Mouse (Mus musculus) limb, embryonic 15.5 days (tissue): ENCODE results near the gene March10. TPM values are rescaled to one million over a fixed set of nuclear protein-coding genes. Genes with fewer than 3 reads are reported as not detected.
A peak's percentile ranks its signal among the peaks of the same experiment; 100 is the strongest.

ENCODE experiments used
- ATAC-seq: fragments of 200-750 bp; cut with Nextera tagmentation; 2 replicates; pipeline ENCODE4 v1.8.0; 2017; ENCODE audit warnings: low read depth, moderate TSS enrichment; ENCODE audit not compliant: insufficient number of reproducible peaks, low FRiP score, low TSS enrichment
- H3K27ac ChIP-seq: fragments of 300-500 bp; sonication (generic); 2 replicates; pipeline ENCODE4 v1.5.1; 2015; ENCODE audit warnings: moderate library complexity, mild to moderate bottlenecking, inconsistent platforms
- H3K27me3 ChIP-seq: fragments of 300-500 bp; sonication (generic); 2 replicates; pipeline ENCODE4 v1.6.1; 2015; ENCODE audit warnings: inconsistent platforms
- H3K36me3 ChIP-seq: fragments of 300-500 bp; sonication (generic); 2 replicates; pipeline ENCODE4 v1.6.1; 2015; ENCODE audit warnings: inconsistent platforms
- H3K4me1 ChIP-seq: fragments of 300-500 bp; sonication (generic); 2 replicates; pipeline ENCODE4 v1.6.1; 2015; ENCODE audit warnings: inconsistent platforms
- H3K4me2 ChIP-seq: fragments of 300-500 bp; sonication (generic); 2 replicates; pipeline ENCODE4 v1.6.1; 2015; ENCODE audit warnings: mild to moderate bottlenecking, inconsistent platforms
- H3K4me3 ChIP-seq: fragments of 300-500 bp; sonication (generic); 2 replicates; pipeline ENCODE4 v1.5.1; 2015; ENCODE audit warnings: mild to moderate bottlenecking, inconsistent platforms
- H3K9ac ChIP-seq: fragments of 300-500 bp; sonication (generic); 2 replicates; pipeline ENCODE4 v1.6.1; 2015; ENCODE audit warnings: inconsistent platforms
- H3K9me3 ChIP-seq: fragments of 300-500 bp; sonication (generic); 2 replicates; pipeline ENCODE4 v1.6.1; 2016; ENCODE audit warnings: inconsistent platforms
- WGBS: fragments of 180-500 bp; shearing (Covaris S2); methylation state at CpG from one replicate; pipeline ENCODE4 v1.1.7; 2015; 5-methylcytosine and 5-hydroxymethylcytosine counted together
- polyA plus RNA-seq: library from polyadenylated mRNA; unstranded; fragments of >200 nt; fragmentation: Nextera tagmentation; extraction: Ambion mirVana; gene quantifications from 2 replicates; pipeline ENCODE4 v1.2.1, GENCODE M21; 2015

The March10 gene
- polyA plus RNA-seq, 1 experiment from 2014 or later, result not detected

DNA sequence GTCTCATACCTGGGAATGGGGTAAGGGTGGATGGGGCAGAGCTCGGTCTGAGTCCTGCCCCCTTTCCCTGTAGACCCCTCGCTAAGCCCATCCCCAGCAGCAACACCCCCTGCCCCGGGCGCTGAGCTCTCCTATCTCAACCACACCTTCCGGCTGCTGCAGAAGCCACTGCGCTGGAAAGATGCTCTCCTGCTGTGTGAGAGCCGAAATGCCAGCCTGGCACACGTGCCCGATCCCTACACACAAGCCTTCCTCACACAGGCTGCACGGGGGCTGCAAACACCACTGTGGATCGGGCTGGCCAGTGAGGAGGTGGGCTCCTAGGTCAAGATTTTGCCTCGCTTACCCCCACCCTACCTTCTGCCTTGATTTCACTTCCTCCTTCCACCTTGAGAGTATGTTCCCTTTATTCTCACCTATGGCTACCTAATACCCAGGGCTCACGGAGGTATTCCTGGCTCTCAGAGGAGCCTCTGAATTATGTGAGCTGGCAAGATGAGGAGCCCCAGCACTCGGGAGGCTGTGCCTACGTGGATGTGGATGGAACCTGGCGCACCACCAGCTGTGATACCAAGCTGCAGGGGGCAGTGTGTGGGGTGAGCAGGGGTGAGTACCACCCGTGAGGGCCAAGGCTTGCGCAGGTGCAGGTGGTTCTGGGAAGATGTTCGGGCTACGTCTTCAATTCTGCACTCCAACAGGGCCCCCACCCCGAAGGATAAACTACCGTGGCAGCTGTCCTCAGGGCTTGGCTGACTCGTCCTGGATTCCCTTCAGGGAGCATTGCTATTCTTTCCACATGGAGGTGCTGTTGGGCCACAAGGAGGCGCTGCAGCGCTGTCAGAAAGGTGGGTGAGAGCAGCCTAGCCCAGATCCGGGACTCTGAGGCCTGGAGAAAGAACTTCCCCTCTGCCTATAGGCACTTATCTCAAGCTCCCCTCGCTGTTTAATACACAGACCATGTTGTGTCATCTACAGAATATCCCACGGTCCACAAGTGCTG, 109.1 kb downstream of the March10 start:
- Histone ChIP-seq H3K4me3 (no peak overlapping the region), H3K27me3 (no peaks in the 10 kb centered on the region), H3K27ac (no peak overlapping the region), H3K36me3 (peaks cover 75% of the 10 kb centered on the region), H3K9ac (no peak overlapping the region), H3K9me3 (no peaks in the 10 kb centered on the region), H3K4me1 (peaks cover 16% of the 10 kb centered on the region), H3K4me2 (no peak overlapping the region)
- WGBS, result 69% methylated on average over 28 of the region's 28 CpGs
- 0 out of 2 replicates have a peak, but pooled peaks have one; percentile 8 for ATAC-seq

DNA sequence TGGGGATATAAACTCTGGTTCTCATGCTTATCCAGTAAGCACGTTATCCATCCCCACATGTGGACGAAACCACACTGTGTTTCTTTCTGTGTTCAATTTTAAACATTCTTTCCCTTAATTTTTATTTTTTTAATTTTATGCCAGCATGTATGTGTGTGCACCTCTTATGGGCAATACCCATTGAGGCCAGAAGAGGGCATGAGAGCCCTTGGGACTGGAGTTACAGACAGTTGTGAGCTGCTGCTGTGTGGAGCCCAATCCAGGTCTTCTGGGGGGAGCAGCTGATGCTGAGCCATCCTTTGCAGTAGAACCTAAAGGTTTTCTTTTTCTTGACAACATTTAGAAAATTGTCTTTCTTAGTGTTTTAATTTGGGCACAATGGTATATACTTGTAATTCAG, 111.3 kb downstream of the March10 start:
- Histone ChIP-seq H3K9ac (no peak overlapping the region), H3K9me3 (no peaks in the 10 kb centered on the region), H3K4me1 (peaks cover 5% of the 10 kb centered on the region; the same call in 1 of the 2 replicates), H3K36me3 (peaks cover 89% of the 10 kb centered on the region), H3K27me3 (no peaks in the 10 kb centered on the region), H3K4me3 (no peak overlapping the region), H3K27ac (no peak overlapping the region), H3K4me2 (no peak overlapping the region)
- no peak for ATAC-seq
- 83% methylated on average over 2 of the region's 2 CpGs for WGBS

DNA sequence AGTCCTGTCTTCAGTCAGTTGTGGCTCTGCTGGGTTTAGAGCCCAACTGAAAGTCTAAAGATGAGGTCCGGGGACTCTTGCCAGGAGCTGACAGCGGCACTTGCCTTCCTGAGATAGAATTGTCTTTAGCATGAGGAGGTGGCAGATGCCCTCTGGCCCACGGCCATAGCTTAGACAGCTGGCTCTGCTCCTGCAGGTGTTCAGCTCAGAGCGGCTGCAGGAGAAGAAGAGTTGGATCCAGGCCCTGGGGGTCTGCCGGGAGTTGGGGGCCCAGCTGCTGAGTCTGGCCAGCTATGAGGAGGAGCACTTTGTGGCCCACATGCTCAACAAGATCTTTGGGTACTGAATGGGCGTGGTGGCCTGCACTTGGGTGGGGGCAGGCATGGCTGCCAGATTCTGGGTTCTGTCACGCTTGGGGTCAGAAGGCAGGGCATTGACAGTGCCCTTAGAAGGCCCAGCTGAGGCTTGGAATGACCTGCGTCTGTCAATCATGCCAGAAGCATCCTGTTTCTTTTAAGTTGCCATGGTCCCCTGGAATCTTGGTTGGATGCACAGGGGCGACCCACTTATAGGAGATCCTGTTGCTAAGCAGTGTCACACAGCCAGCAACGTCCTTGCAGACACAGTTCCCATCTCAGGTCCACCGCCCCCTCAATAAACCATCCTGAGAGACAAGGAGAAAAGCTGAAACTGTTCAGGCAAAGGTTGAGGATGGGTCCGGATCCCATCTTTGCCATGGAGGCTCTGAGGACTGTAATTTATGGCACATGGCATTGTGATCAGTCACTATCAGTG, 117.7 kb downstream of the March10 start:
- H3K9ac ChIP-seq, result no peak overlapping the region
- peaks cover 6% of the 10 kb centered on the region; the same call in 1 of the 2 replicates for H3K4me1 ChIP-seq
- 78% methylated on average over 12 of the region's 12 CpGs for WGBS

DNA sequence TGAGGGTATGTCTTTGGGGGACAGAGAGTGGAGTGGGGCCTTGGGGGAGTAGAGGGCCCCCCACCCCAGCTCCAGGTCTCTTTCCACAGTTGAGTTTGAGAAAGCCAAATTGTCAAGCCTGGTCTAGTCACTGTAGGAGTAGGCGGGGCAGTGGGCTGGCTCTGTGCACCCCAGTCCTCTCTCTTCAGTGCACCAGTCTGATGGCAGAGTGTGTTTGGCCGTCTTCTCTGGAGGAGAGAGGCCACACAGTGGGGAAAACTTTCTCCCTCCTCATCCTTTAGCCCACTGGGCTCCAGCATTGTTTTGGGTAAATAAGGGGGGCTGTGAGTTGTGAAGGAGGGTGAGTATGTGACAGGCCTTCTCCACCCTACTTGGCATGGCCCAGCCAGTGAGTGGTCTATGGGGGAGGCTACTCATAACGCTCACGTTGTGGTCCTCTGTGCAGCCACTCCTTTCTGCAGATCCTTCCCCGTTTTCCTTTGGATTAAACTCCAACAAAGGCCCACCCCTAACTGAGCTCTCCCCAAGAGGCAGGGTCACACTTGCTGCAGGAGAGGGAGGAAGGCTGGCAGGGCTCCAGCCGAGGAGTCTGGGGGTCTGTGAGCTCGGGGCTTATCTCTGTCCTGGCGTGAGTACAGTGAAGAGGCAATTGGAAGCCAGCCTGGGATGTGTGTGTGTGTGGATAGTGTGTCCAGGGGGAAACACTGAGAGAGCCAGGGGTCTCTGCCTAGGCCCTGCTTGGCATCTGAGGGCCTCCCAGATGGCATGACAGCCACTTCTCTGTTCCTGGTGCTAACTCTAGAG, 122.5 kb downstream of the March10 start:
- Histone ChIP-seq H3K4me3 (no peak overlapping the region), H3K4me1 (peaks cover 38% of the 10 kb centered on the region), H3K27ac (no peak overlapping the region), H3K4me2 (no peak overlapping the region), H3K36me3 (peaks cover 52% of the 10 kb centered on the region), H3K9ac (no peak overlapping the region), H3K27me3 (no peaks in the 10 kb centered on the region), H3K9me3 (no peaks in the 10 kb centered on the region)
- WGBS, result 62% methylated on average over 8 of the region's 8 CpGs
- ATAC-seq, result no peak

More for the DNA sequence above, 117.7 kb downstream of the March10 start:
- Histone ChIP-seq H3K4me2 (no peak overlapping the region), H3K4me3 (no peak overlapping the region), H3K27ac (no peak overlapping the region), H3K36me3 (peaks cover 75% of the 10 kb centered on the region), H3K9me3 (no peaks in the 10 kb centered on the region), H3K27me3 (no peaks in the 10 kb centered on the region)
- ATAC-seq, result no peak

DNA sequence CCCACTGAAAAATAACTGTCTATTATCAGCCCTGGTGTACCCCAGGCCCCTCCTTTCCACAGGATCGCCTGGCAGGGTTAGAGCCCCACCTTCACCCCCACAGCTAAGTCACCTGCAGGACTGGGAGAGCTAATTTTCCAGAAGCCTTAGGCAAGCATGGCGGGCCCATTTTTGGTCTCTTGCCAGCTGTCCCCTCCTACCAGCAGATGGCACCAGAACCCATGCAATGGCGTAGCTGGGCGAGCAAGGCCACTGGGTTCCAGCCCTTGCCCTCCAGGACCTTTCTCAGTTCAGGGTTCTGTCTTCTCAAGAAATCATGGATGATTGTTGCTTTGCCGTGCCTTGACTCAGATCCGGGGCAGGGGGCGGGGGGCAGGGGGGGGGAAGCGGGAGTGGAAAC, 124.1 kb downstream of the March10 start:
- ATAC-seq, result no peak
- peaks cover 52% of the 10 kb centered on the region for H3K36me3 ChIP-seq
- H3K4me1 ChIP-seq, result peaks cover 40% of the 10 kb centered on the region
- 55% methylated on average over 8 of the region's 8 CpGs for WGBS
- no peak overlapping the region for H3K9ac ChIP-seq
- H3K27me3 ChIP-seq, result no peaks in the 10 kb centered on the region
- H3K27ac ChIP-seq, result no peak overlapping the region
- no peaks in the 10 kb centered on the region for H3K9me3 ChIP-seq
- no peak overlapping the region for H3K4me2 ChIP-seq
- H3K4me3 ChIP-seq, result no peak overlapping the region

DNA sequence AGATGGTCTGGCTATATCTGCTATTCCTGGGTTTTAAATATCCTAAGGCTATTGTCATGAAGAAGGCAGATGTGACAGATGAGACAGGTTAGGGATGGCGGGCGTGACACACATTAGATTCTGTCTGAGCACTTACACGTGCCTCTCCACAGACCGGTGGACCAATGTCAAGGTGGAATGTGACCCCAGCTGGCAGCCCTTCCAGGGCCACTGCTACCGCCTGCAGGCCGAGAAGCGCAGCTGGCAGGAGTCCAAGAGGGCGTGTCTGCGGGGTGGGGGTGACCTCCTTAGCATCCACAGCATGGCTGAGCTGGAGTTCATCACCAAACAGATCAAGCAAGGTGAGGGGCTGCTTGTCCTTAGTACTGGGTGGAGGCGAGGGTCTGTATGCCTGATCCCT, 124.8 kb downstream of the March10 start:
- Histone ChIP-seq H3K27ac (no peak overlapping the region), H3K4me3 (no peak overlapping the region), H3K4me2 (no peak overlapping the region), H3K4me1 (peaks cover 40% of the 10 kb centered on the region), H3K9ac (no peak overlapping the region), H3K9me3 (no peaks in the 10 kb centered on the region), H3K27me3 (no peaks in the 10 kb centered on the region), H3K36me3 (peaks cover 51% of the 10 kb centered on the region)
- no peak for ATAC-seq
- 41% methylated on average over 10 of the region's 10 CpGs for WGBS

DNA sequence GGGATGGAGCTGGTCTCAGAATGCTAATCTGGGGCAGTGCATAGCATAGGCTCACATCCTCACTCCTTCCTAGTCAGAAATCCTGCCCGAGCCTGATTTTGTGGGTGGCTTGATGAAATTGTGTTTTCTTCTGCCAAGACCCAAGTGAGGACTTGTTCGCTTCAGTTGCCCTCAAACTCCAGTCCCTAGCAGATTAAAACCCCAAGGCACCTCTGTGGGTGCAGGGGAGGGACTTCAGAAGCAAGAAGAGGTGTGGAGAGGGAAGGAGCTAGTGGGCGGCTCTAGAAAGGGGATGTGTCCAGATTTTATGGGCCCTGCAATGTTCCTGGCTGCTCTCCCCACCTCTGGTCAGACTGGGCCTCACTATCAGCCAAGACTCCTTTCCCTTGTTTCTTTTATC, 125.4 kb downstream of the March10 start:
- no peaks in the 10 kb centered on the region for H3K27me3 ChIP-seq
- H3K9ac ChIP-seq, result no peak overlapping the region
- H3K9me3 ChIP-seq, result no peaks in the 10 kb centered on the region
- H3K36me3 ChIP-seq, result peaks cover 49% of the 10 kb centered on the region
- H3K4me1 ChIP-seq, result peaks cover 40% of the 10 kb centered on the region
- 66% methylated on average over 3 of the region's 3 CpGs for WGBS
- no peak overlapping the region for H3K4me3 ChIP-seq
- peak overlapping the region; percentile 34; the same call in 1 of the 2 replicates for H3K27ac ChIP-seq
- no peak for ATAC-seq
- H3K4me2 ChIP-seq, result no peak overlapping the region

DNA sequence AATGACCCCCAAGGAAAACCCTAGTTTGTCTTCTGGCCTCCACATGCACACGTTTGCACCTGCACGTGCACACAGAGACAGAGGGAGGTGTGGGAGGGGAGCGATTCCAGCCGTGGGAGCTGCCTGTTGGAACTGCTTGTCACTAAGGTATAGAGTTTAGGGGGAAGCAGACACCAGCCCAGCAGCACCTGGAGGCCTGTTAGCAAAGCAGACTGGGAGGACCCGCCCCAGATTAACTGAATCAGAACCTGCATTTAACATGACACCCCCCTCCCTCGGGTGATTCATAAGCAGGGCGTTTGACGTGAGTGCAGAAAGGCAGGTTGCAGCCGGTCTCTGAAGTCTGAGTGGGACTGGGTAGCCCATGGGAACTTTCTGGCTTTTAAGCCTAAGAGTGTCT, 126.6 kb downstream of the March10 start:
- 57% methylated on average over 9 of the region's 9 CpGs for WGBS
- Histone ChIP-seq H3K4me1 (peaks cover 40% of the 10 kb centered on the region), H3K9ac (no peak overlapping the region), H3K36me3 (peaks cover 55% of the 10 kb centered on the region), H3K4me2 (no peak overlapping the region), H3K4me3 (no peak overlapping the region), H3K27ac (peak overlapping the region; percentile 28), H3K27me3 (no peaks in the 10 kb centered on the region), H3K9me3 (no peaks in the 10 kb centered on the region)
- no peak for ATAC-seq

DNA sequence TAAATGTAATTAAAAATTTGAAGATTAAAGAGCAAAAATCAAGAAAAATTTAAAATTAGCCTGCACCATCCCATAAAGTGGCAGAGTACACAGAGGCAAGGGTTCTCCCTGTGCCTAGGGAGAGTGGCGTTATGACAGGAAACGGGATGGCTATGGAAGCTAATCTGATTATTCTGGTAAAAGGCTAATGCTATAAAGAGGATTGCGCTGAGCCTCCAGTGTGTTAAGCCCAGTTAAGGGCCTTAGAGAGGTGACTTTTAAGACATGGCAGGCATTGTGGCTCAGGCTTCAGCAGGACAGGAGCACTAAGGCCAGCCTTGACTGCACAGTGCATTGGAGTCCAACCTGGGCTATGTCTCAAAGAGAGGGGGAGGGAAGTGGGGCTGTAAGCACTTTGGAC, 129.4 kb downstream of the March10 start:
- no peak overlapping the region for H3K27ac ChIP-seq
- no peak overlapping the region for H3K4me2 ChIP-seq
- H3K27me3 ChIP-seq, result no peaks in the 10 kb centered on the region
- H3K9me3 ChIP-seq, result no peaks in the 10 kb centered on the region
- H3K4me1 ChIP-seq, result peaks cover 26% of the 10 kb centered on the region
- H3K9ac ChIP-seq, result no peak overlapping the region
- H3K36me3 ChIP-seq, result peaks cover 50% of the 10 kb centered on the region
- ATAC-seq, result no peak
- no peak overlapping the region for H3K4me3 ChIP-seq
- 86% methylated on average over 3 of the region's 3 CpGs for WGBS

DNA sequence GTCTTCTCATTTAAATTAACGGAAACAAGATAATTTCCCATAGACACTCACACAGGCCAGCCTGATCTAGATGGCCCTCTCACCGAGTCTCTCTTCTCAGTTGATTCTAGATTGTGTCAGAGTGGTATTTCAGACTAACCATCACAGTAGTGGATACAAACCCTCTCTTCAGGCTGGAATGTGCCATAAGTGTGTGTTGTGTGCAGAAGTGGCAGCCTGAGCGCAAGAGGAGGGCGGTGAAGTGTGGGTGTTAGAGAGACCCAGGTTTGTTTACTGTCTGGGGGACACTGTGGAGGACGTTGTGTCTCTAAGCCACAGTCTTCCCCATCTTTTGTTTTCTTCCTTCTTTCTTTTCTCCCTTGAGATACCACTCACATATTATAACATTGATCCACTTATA, 133.0 kb downstream of the March10 start:
- no peaks in the 10 kb centered on the region for H3K27me3 ChIP-seq
- no peak overlapping the region for H3K27ac ChIP-seq
- no peak overlapping the region for H3K4me2 ChIP-seq
- 79% methylated on average over 5 of the region's 5 CpGs for WGBS
- peaks cover 39% of the 10 kb centered on the region for H3K36me3 ChIP-seq
- no peak overlapping the region for H3K9ac ChIP-seq
- no peaks in the 10 kb centered on the region for H3K9me3 ChIP-seq
- no peak overlapping the region for H3K4me3 ChIP-seq
- no peaks in the 10 kb centered on the region for H3K4me1 ChIP-seq
- ATAC-seq, result no peak

DNA sequence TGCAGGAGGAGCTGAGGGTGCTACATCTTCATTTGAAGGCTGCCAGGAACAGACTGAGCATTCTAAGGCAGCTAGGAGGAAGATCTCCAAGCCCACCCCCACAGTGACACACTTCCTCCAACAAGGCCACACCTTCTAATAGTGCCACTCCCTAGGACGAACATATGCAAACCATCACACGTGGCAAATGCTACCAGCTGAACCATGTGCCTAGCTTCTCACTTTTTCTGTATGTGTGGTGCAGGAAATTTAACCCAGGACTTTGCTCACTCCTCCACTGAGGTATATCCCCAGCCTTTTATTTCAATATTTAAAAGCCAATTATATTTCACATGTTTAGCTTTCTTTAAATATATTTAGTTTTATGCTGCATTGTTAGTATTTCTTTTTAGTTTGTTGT, 135.4 kb downstream of the March10 start:
- H3K27ac ChIP-seq, result no peak overlapping the region
- H3K4me3 ChIP-seq, result no peak overlapping the region
- H3K9ac ChIP-seq, result no peak overlapping the region
- H3K27me3 ChIP-seq, result no peaks in the 10 kb centered on the region
- H3K4me1 ChIP-seq, result no peaks in the 10 kb centered on the region; the same call in 1 of the 2 replicates
- no peaks in the 10 kb centered on the region for H3K9me3 ChIP-seq
- ATAC-seq, result no peak
- peaks cover 24% of the 10 kb centered on the region for H3K36me3 ChIP-seq
- WGBS, result 44% methylated on average over 2 of the region's 2 CpGs
- H3K4me2 ChIP-seq, result no peak overlapping the region
